Mouse (Mus musculus) MEL (cell line): Measurements from ENCODE around the gene Dpp9.

ENCODE experiments used
- CHD2 ChIP-seq: IDR thresholded peaks from 2 replicates; pipeline ENCODE4 v1.6.1; 2011; ENCODE audit warnings: low read length, improper control_type of control experiment
- CTCF ChIP-seq, 3 experiments: IDR thresholded peaks in 2 of 3; conservative IDR thresholded peaks in 1 of 3; 2 replicates each; pipeline ENCODE4 v1.5.1; 2011 to 2012; ENCODE audit warnings: low read length in 3 of 3, low read depth in 2 of 3, mild to moderate bottlenecking in 2 of 3, improper control_type of control experiment in 1 of 3, inconsistent platforms in 1 of 3, mixed read lengths in 1 of 3, moderate library complexity in 1 of 3; ENCODE audit not compliant: control insufficient read depth in 1 of 3, insufficient read depth in 1 of 3, poor library complexity in 1 of 3, severe bottlenecking in 1 of 3
- E2F4 ChIP-seq: IDR thresholded peaks from 2 replicates; pipeline ENCODE4 v1.6.1; 2011; ENCODE audit warnings: low read depth, low read length, improper control_type of control experiment, borderline replicate concordance
- EP300 ChIP-seq, 2 experiments: IDR thresholded peaks; 2 replicates each; pipeline ENCODE4 v1.6.1; 2011; ENCODE audit warnings: improper control_type of control experiment in 2 of 2, low read length in 2 of 2, low read depth in 1 of 2, mild to moderate bottlenecking in 1 of 2
- GATA1 ChIP-seq: IDR thresholded peaks from 2 replicates; pipeline ENCODE4 v1.6.1; 2011; ENCODE audit warnings: low read depth, low read length, improper control_type of control experiment
- HCFC1 ChIP-seq: IDR thresholded peaks from 2 replicates; pipeline ENCODE4 v1.6.1; 2012; ENCODE audit warnings: low read depth, mild to moderate bottlenecking, inconsistent platforms, low read length, improper control_type of control experiment, moderate library complexity
- JUND ChIP-seq: IDR thresholded peaks from 2 replicates; pipeline ENCODE4 v1.6.1; 2011; ENCODE audit warnings: low read depth, mild to moderate bottlenecking, improper control_type of control experiment, low read length
- KAT2A ChIP-seq: conservative IDR thresholded peaks from 2 replicates; pipeline ENCODE4 v1.6.1; 2012; ENCODE audit warnings: low read depth, low read length, improper control_type of control experiment, inconsistent platforms
- MYC ChIP-seq: IDR thresholded peaks from 2 replicates; pipeline ENCODE4 v1.6.1; 2011; ENCODE audit warnings: low read depth, mild to moderate bottlenecking, low read length, improper control_type of control experiment, moderate library complexity
- POLR2A ChIP-seq, 2 experiments: IDR thresholded peaks; 2 replicates each; pipeline ENCODE4 v1.6.1; 2011 to 2012; ENCODE audit warnings: low read length in 2 of 2, mild to moderate bottlenecking in 2 of 2, control low read depth in 1 of 2, improper control_type of control experiment in 1 of 2, low read depth in 1 of 2, moderate library complexity in 1 of 2; ENCODE audit not compliant: control insufficient read depth in 1 of 2, insufficient read depth in 1 of 2, poor library complexity in 1 of 2
- TAL1 ChIP-seq: IDR thresholded peaks from 2 replicates; pipeline ENCODE4 v1.6.1; 2012; ENCODE audit warnings: mild to moderate bottlenecking, inconsistent platforms, low read length, moderate library complexity, mixed read lengths
- UBTF ChIP-seq: IDR thresholded peaks from 2 replicates; pipeline ENCODE4 v1.6.1; 2012; ENCODE audit warnings: low read depth, mild to moderate bottlenecking, inconsistent platforms, low read length, improper control_type of control experiment, moderate library complexity, borderline replicate concordance; ENCODE audit not compliant: insufficient read depth
- USF1 ChIP-seq: IDR thresholded peaks from 2 replicates; pipeline ENCODE4 v1.6.1; 2014; ENCODE audit warnings: low read depth, mild to moderate bottlenecking, inconsistent platforms, low read length, improper control_type of control experiment, moderate library complexity
- USF2 ChIP-seq, 2 experiments: IDR thresholded peaks; 2 replicates each; pipeline ENCODE4 v1.6.1; 2011 to 2012; ENCODE audit warnings: improper control_type of control experiment in 2 of 2, low read length in 2 of 2, borderline replicate concordance in 1 of 2, inconsistent platforms in 1 of 2, low read depth in 1 of 2, mild to moderate bottlenecking in 1 of 2; ENCODE audit not compliant: insufficient read depth in 1 of 2

DNA sequence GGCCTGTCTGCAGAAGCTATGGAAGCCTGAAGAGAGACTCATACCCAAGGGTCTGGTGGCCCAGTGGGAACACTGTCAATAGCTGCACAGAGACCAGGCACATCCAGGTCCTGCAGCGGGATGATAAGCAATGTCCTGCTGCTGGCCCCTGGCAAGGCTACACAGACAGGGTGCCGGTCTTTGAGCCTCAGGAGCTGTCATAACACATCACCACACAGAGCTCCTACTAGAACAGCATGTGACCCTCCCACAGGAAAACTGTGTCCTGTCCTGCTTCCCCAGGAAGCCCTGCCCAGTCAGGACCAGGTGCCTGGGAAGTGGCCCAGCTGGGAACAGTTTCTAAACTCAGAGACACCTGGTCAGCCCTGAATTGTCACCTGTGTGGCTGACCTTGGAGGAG lies 7.6 kb downstream of the Dpp9 start:
- TF ChIP-seq HCFC1 (no peak), GATA1 (no peak), POLR2A (IDR thresholded peaks at IDR 0.05; ENCODE audit: control insufficient read depth in 1 of 2, insufficient read depth in 1 of 2, low read depth in 1 of 2, low read length in 2 of 2, poor library complexity in 1 of 2) (no peak), USF1 (no peak), UBTF (no peak), MYC (no peak), CTCF (IDR thresholded peaks at IDR 0.05 in 2 of 3, conservative IDR thresholded peaks at IDR 0.05 in 1 of 3; ENCODE audit: control insufficient read depth in 1 of 3, insufficient read depth in 1 of 3, low read depth in 2 of 3, low read length in 3 of 3, poor library complexity in 1 of 3, severe bottlenecking in 1 of 3) (no peak), E2F4 (no peak), EP300 (IDR thresholded peaks at IDR 0.05; ENCODE audit: low read depth in 1 of 2, low read length in 2 of 2) (no peak), TAL1 (no peak), USF2 (IDR thresholded peaks at IDR 0.05; ENCODE audit: borderline replicate concordance in 1 of 2, insufficient read depth in 1 of 2, low read depth in 1 of 2, low read length in 2 of 2) (no peak), CHD2 (no peak), JUND (no peak), KAT2A (no peak)
